Mouse (Mus musculus) MN1 (cell line): ENCODE measurements around the gene Kmt2c.

Experiments
- DNase-seq: peaks from one replicate; pipeline ENCODE4 v3.0.0-alpha.2; 2016; ENCODE audit warnings: low spot score

Gene Kmt2c

GRCm38 (mm10) chr5:25498346-25498820 is at the start of gene Kmt2c:
Gene Kmt2c (minus strand): TSS chr5:25498783.
- no peak for DNase-seq

- DNase-seq: no peak
Observed at GRCm38 (mm10) chr5:25546912-25547311, 48.3 kb upstream of the Kmt2c start.

- DNase-seq: no peak
Observed at GRCm38 (mm10) chr5:25544566-25544965, 46.0 kb upstream of the Kmt2c start.

- no peak for DNase-seq
Observed at GRCm38 (mm10) chr5:25544061-25544460, 45.5 kb upstream of the Kmt2c start.

- DNase-seq: no peak
Observed at GRCm38 (mm10) chr5:25541661-25542060, 43.1 kb upstream of the Kmt2c start.

- DNase-seq: no peak
Observed at GRCm38 (mm10) chr5:25540921-25541320, 42.3 kb upstream of the Kmt2c start.

- no peak for DNase-seq
Observed at GRCm38 (mm10) chr5:25540412-25540811, 41.8 kb upstream of the Kmt2c start.

GRCm38 (mm10) chr5:25536921-25537409 is 38.4 kb upstream of the Kmt2c start:
- no peak for DNase-seq

- no peak for DNase-seq
Observed at GRCm38 (mm10) chr5:25536451-25536850, 37.9 kb upstream of the Kmt2c start.

- no peak for DNase-seq
Observed at GRCm38 (mm10) chr5:25535566-25535965, 37.0 kb upstream of the Kmt2c start.

- peak; percentile 43 for DNase-seq
Observed at GRCm38 (mm10) chr5:25533298-25533697, 34.7 kb upstream of the Kmt2c start.

GRCm38 (mm10) chr5:25532256-25533147 is 33.9 kb upstream of the Kmt2c start:
- peak; percentile 80 for DNase-seq

GRCm38 (mm10) chr5:25530629-25531028 is 32.0 kb upstream of the Kmt2c start:
- DNase-seq: no peak

- peak; percentile 99 for DNase-seq
Observed at GRCm38 (mm10) chr5:25529529-25530421, 31.2 kb upstream of the Kmt2c start.

- no peak for DNase-seq
Observed at GRCm38 (mm10) chr5:25528851-25529528, 30.4 kb upstream of the Kmt2c start.

- DNase-seq: no peak
Observed at GRCm38 (mm10) chr5:25527971-25528370, 29.4 kb upstream of the Kmt2c start.

- no peak for DNase-seq
Observed at GRCm38 (mm10) chr5:25526926-25527325, 28.3 kb upstream of the Kmt2c start.

GRCm38 (mm10) chr5:25526116-25526515 is 27.5 kb upstream of the Kmt2c start:
- DNase-seq: no peak

- no peak for DNase-seq
Observed at GRCm38 (mm10) chr5:25521461-25521860, 22.9 kb upstream of the Kmt2c start.

GRCm38 (mm10) chr5:25519820-25520219 is 21.2 kb upstream of the Kmt2c start:
- DNase-seq: no peak

- no peak for DNase-seq
Observed at GRCm38 (mm10) chr5:25517550-25517949, 19.0 kb upstream of the Kmt2c start.
